Mouse (Mus musculus) cortical plate, adult 2 months (tissue): ENCODE data around the gene Cdip1. TPM values are rescaled to one million over a fixed set of nuclear protein-coding genes. Genes with fewer than 3 reads are reported as not detected.

Experiments
- H3K27ac ChIP-seq: fragments of 200-500 bp; 2 replicates; pipeline ENCODE4 v1.5.1; 2012; ENCODE audit warnings: low read length, control low read depth, inconsistent platforms; ENCODE audit not compliant: insufficient read depth
- H3K4me1 ChIP-seq: fragments of 200-500 bp; 2 replicates; pipeline ENCODE4 v1.6.1; 2011; ENCODE audit warnings: low read length; ENCODE audit not compliant: control insufficient read depth, insufficient read depth
- H3K4me3 ChIP-seq: fragments of 200-500 bp; 2 replicates; pipeline ENCODE4 v1.5.1; 2011; ENCODE audit warnings: mild to moderate bottlenecking, low read length, control low read depth; ENCODE audit not compliant: insufficient read depth
- CTCF ChIP-seq: fragments of 200-500 bp; IDR thresholded peaks from 2 replicates; pipeline ENCODE4 v1.5.1; 2011; ENCODE audit warnings: mild to moderate bottlenecking, control low read depth, low read length; ENCODE audit not compliant: insufficient read depth; ENCODE audit errors: extremely low read depth
- POLR2A ChIP-seq: fragments of 200-500 bp; IDR thresholded peaks from 2 replicates; pipeline ENCODE4 v1.6.1; 2011; ENCODE audit warnings: mild to moderate bottlenecking, low read length, control low read depth; ENCODE audit not compliant: insufficient read depth; ENCODE audit errors: extremely low read depth
- polyA plus RNA-seq: library from polyadenylated mRNA; depleted of rRNA; stranded (reverse); fragments of >200 nt; gene quantifications from 2 replicates; pipeline ENCODE4 v1.2.3, GENCODE M21; 2012

Cdip1 gene
- polyA plus RNA-seq, 1 experiment, result 203 TPM

- no peak overlapping the region for H3K4me3 ChIP-seq
- no peaks in the 10 kb centered on the region; the same call in 1 of the 2 replicates for H3K4me1 ChIP-seq
- TF ChIP-seq CTCF (no peak), POLR2A (no peak)
- no peak overlapping the region for H3K27ac ChIP-seq
These were observed 47.9 kb downstream of the Cdip1 start for GRCm38 (mm10) chr16:4742186-4742585.

DNA sequence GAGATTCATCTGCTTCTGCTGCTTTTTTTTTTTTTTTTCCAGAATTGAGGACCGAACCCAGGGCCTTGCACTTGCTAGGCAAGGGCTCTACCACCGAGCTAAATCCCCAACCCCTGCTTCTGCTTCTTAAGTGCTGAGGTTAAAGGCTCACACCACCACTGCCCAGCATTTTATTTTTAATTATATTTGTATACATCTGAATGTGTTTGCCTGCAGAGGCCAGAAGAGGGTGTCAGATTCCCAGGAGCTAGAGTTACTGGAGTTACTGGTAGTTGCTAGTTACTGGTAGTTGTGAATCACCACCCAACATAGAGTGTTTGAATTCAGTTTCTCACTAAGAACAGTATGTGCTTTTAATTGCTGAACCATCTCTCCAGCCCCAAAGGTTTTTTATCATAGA lies 50.1 kb downstream of the Cdip1 start:
- Histone ChIP-seq H3K4me3 (no peak overlapping the region), H3K4me1 (no peaks in the 10 kb centered on the region; the same call in 1 of the 2 replicates), H3K27ac (no peak overlapping the region)
- TF ChIP-seq POLR2A, result no peak
- TF ChIP-seq CTCF, result no peak

GRCm38 (mm10) chr16:4736262-4736661 lies 53.8 kb downstream of the Cdip1 start:
- H3K4me3 ChIP-seq, result no peak overlapping the region
- no peak overlapping the region for H3K27ac ChIP-seq
- TF ChIP-seq POLR2A (no peak), CTCF (no peak)
- H3K4me1 ChIP-seq, result no peaks in the 10 kb centered on the region; the same call in 1 of the 2 replicates

- TF ChIP-seq POLR2A, result no peak
- no peak for TF ChIP-seq CTCF
- Histone ChIP-seq H3K4me1 (peaks cover 1% of the 10 kb centered on the region; the same call in 1 of the 2 replicates), H3K27ac (no peak overlapping the region), H3K4me3 (no peak overlapping the region)
These were observed 59.2 kb downstream of the Cdip1 start for GRCm38 (mm10) chr16:4730776-4731358.

GRCm38 (mm10) chr16:4727963-4728362 lies 62.1 kb downstream of the Cdip1 start:
- Histone ChIP-seq H3K27ac (no peak overlapping the region), H3K4me3 (no peak overlapping the region; the same call in 1 of the 2 replicates), H3K4me1 (peaks cover 1% of the 10 kb centered on the region; the same call in 1 of the 2 replicates)
- TF ChIP-seq POLR2A (no peak), CTCF (no peak)

DNA sequence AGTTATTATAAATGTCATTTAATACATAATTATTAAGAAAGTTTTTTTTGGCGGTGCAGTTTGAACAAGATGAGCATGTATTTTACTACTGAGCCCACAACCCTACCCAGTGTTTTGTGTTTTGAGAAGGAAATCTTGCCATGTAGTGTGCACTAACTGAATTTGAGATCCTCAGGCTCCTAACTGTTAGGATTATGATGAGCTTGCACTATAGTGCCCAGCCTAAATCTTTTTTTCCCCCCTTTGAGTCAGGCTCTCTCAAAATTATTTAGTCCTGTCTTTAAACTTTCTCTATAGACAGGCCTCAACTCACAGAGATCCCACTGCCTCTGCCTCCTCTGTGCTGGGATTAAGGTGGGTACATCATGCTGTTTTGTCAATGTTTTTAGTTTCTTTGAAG lies 62.6 kb downstream of the Cdip1 start:
- TF ChIP-seq POLR2A (no peak), CTCF (no peak)
- Histone ChIP-seq H3K27ac (no peak overlapping the region), H3K4me3 (peak overlapping the region; percentile 85; the same call in 1 of the 2 replicates), H3K4me1 (peaks cover 1% of the 10 kb centered on the region; the same call in 1 of the 2 replicates)

- TF ChIP-seq CTCF, result no peak
- peak overlapping the region; percentile 85 for H3K4me3 ChIP-seq
These were observed 63.5 kb downstream of the Cdip1 start for GRCm38 (mm10) chr16:4726528-4727128.

GRCm38 (mm10) chr16:4725780-4726527 lies 64.1 kb downstream of the Cdip1 start, which contains the start of gene Hmox2:
Hmox2 (plus strand) TSS chr16:4726361.
- TF ChIP-seq CTCF (no peak), POLR2A (peak; percentile 97)
- Histone ChIP-seq H3K4me1 (peaks cover 1% of the 10 kb centered on the region; the same call in 1 of the 2 replicates), H3K27ac (peak within 1 kb of the TSS; percentile 87), H3K4me3 (peak within 1 kb of the TSS; percentile 85)

More at GRCm38 (mm10) chr16:4726528-4727128, 63.5 kb downstream of the Cdip1 start:
- Histone ChIP-seq H3K27ac (peak overlapping the region; percentile 87), H3K4me1 (peaks cover 1% of the 10 kb centered on the region; the same call in 1 of the 2 replicates)

- Histone ChIP-seq H3K27ac (no peak overlapping the region), H3K4me1 (peaks cover 1% of the 10 kb centered on the region; the same call in 1 of the 2 replicates), H3K4me3 (no peak overlapping the region)
- TF ChIP-seq CTCF, result no peak
- TF ChIP-seq POLR2A, result no peak
These were observed 64.8 kb downstream of the Cdip1 start for GRCm38 (mm10) chr16:4725266-4725665.
